Mouse (Mus musculus): ENCODE measurements around the gene Glud1. TPM values are rescaled to one million over a fixed set of nuclear protein-coding genes. Genes with fewer than 3 reads are reported as not detected.

The Glud1 gene
- total and polyA plus RNA-seq, 3 experiments: 57.1 to 125 (median 92.3) TPM

- no peak for DNase-seq (ENCODE audit: low read depth, low spot score)
- H3K4me3 ChIP-seq (ENCODE audit: control insufficient read depth in 1 of 2, insufficient read depth in 1 of 2, low read depth in 2 of 2, low read length in 2 of 2): no peak overlapping the region
- TF ChIP-seq TCF12 (IDR thresholded peaks at IDR 0.05; ENCODE audit: low read depth, low read length) (no peak), ZNF384 (IDR thresholded peaks at IDR 0.05; ENCODE audit: low read depth, low read length) (no peak), GABPA (IDR thresholded peaks at IDR 0.05; ENCODE audit: low read depth, low read length) (no peak), ZKSCAN1 (IDR thresholded peaks at IDR 0.05; ENCODE audit: low read depth, low read length) (no peak), E2F4 (IDR thresholded peaks at IDR 0.05; ENCODE audit: borderline replicate concordance, low read depth, low read length) (no peak), ETS1 (IDR thresholded peaks at IDR 0.05; ENCODE audit: low read depth, low read length) (no peak), MXI1 (IDR thresholded peaks at IDR 0.05; ENCODE audit: low read depth, low read length) (no peak), MAZ (IDR thresholded peaks at IDR 0.05; ENCODE audit: low read depth, low read length) (no peak), SIN3A (IDR thresholded peaks at IDR 0.05; ENCODE audit: low read length) (no peak), ZC3H11A (IDR thresholded peaks at IDR 0.05; ENCODE audit: low read depth, low read length) (no peak), SMC3 (IDR thresholded peaks at IDR 0.05; ENCODE audit: low read depth, low read length) (no peak), JUND (IDR thresholded peaks at IDR 0.05; ENCODE audit: low read depth, low read length) (no peak), EP300 (IDR thresholded peaks at IDR 0.05; ENCODE audit: low read depth in 1 of 2, low read length in 2 of 2) (no peak), ELF1 (IDR thresholded peaks at IDR 0.05; ENCODE audit: low read depth, low read length) (no peak)
- no peaks in the 10 kb centered on the region for H3K4me1 ChIP-seq (ENCODE audit: control insufficient read depth in 1 of 2, insufficient read depth in 2 of 2, low read length in 2 of 2)
- no peak overlapping the region for H3K27ac ChIP-seq (ENCODE audit: control insufficient read depth, low read depth, low read length)
- H3K79me2 ChIP-seq (ENCODE audit: control insufficient read depth, insufficient read depth, low read length, poor library complexity): no peaks in the 10 kb centered on the region
- H3K9me3 ChIP-seq (replicated peaks; ENCODE audit: insufficient read depth, low read length): no peaks in the 10 kb centered on the region
- no peak overlapping the region for H3K9ac ChIP-seq (ENCODE audit: control insufficient read depth, low read depth, low read length, poor library complexity, severe bottlenecking)
- H3K36me3 ChIP-seq (ENCODE audit: control insufficient read depth in 1 of 2, insufficient read depth in 2 of 2, low read length in 2 of 2): no peaks in the 10 kb centered on the region
- H3K27me3 ChIP-seq (ENCODE audit: control insufficient read depth in 1 of 2, insufficient read depth in 2 of 2, low read length in 2 of 2): no peaks in the 10 kb centered on the region
These were observed 60.4 kb downstream of the Glud1 start for GRCm38 (mm10) chr14:34370921-34371320.

- Histone ChIP-seq H3K4me1 (ENCODE audit: control insufficient read depth in 1 of 2, insufficient read depth in 2 of 2, low read length in 2 of 2) (no peaks in the 10 kb centered on the region), H3K36me3 (ENCODE audit: control insufficient read depth in 1 of 2, insufficient read depth in 2 of 2, low read length in 2 of 2) (no peaks in the 10 kb centered on the region), H3K79me2 (ENCODE audit: control insufficient read depth, insufficient read depth, low read length, poor library complexity) (no peaks in the 10 kb centered on the region), H3K27ac (ENCODE audit: control insufficient read depth, low read depth, low read length) (no peak overlapping the region), H3K27me3 (ENCODE audit: control insufficient read depth in 1 of 2, insufficient read depth in 2 of 2, low read length in 2 of 2) (no peaks in the 10 kb centered on the region), H3K9me3 (replicated peaks; ENCODE audit: insufficient read depth, low read length) (no peaks in the 10 kb centered on the region), H3K9ac (ENCODE audit: control insufficient read depth, low read depth, low read length, poor library complexity, severe bottlenecking) (no peak overlapping the region), H3K4me3 (ENCODE audit: control insufficient read depth in 1 of 2, insufficient read depth in 1 of 2, low read depth in 2 of 2, low read length in 2 of 2) (no peak overlapping the region)
- DNase-seq (ENCODE audit: low read depth, low spot score): no peak
- no peak for TF ChIP-seq CHD1 (IDR thresholded peaks at IDR 0.05; ENCODE audit: low read depth, low read length)
- no peak for TF ChIP-seq MAFK (IDR thresholded peaks at IDR 0.05; ENCODE audit: borderline replicate concordance, low read depth, low read length)
- no peak for TF ChIP-seq KAT2A (conservative IDR thresholded peaks at IDR 0.05; ENCODE audit: low read depth, low read length)
- TF ChIP-seq MEF2A (IDR thresholded peaks at IDR 0.05; ENCODE audit: extremely low read depth, insufficient replicate concordance, low read depth, low read length, poor library complexity, severe bottlenecking): no peak
- TF ChIP-seq UBTF (IDR thresholded peaks at IDR 0.05; ENCODE audit: borderline replicate concordance, insufficient read depth, low read depth, low read length): no peak
These were observed 61.2 kb downstream of the Glud1 start for GRCm38 (mm10) chr14:34371763-34372162.
